Mouse (Mus musculus) erythroblast, embryonic 14.5 days (primary cell): ENCODE measurements around the gene Pxdc1. TPM values are rescaled to one million over a fixed set of nuclear protein-coding genes. Genes with fewer than 3 reads are reported as not detected.

Experiments used
- H3K27me3 ChIP-seq: 2 replicates; pipeline ENCODE4 v1.6.1; 2012; ENCODE audit warnings: inconsistent platforms; ENCODE audit not compliant: control insufficient read depth
- H3K36me3 ChIP-seq: 2 replicates; pipeline ENCODE4 v1.6.1; 2012; ENCODE audit warnings: mild to moderate bottlenecking, inconsistent platforms; ENCODE audit not compliant: control insufficient read depth
- H3K4me1 ChIP-seq: 2 replicates; pipeline ENCODE4 v1.6.1; 2012; ENCODE audit warnings: inconsistent platforms; ENCODE audit not compliant: control insufficient read depth
- H3K4me3 ChIP-seq: replicated peaks from 2 replicates; pipeline ENCODE3; 2012; ENCODE audit warnings: moderate library complexity, mild to moderate bottlenecking, inconsistent platforms
- H3K9me3 ChIP-seq: 2 replicates; pipeline ENCODE4 v1.6.1; 2012; ENCODE audit warnings: low read length, inconsistent platforms, mixed read lengths; ENCODE audit not compliant: control insufficient read depth
- GATA1 ChIP-seq: IDR thresholded peaks from 2 replicates; pipeline ENCODE4 v1.6.1; 2012; ENCODE audit warnings: low read length, inconsistent platforms, mixed read lengths
- TAL1 ChIP-seq: IDR thresholded peaks from 3 replicates; pipeline ENCODE4 v1.6.1; 2012; ENCODE audit warnings: low read length, inconsistent platforms, mixed read lengths
- polyA plus RNA-seq: library from polyadenylated mRNA; stranded (reverse); fragments of >175 nt; gene quantifications from 2 replicates; pipeline ENCODE4 v1.2.3, GENCODE M21; 2012

Gene Pxdc1
- polyA plus RNA-seq, 1 experiment, result 0.02 TPM

DNA sequence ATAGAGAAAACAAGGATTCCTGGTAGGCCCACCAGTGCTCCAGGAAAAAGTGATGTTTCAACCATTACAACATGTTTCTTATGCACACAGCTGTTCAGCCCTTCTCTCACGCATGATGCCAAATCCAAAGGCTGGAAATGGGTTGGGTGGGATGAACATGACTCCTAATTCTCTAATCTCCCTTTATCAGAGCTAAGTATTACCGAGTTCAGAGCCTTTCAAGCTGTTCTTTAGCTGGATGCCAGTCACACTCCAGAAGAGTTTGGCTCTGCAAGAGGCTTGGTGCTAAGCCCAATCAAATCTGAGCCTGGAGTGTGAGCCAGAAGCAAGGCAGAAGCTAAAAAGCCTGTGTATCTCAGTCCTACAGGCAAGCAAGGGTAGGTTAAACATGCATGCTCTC lies 40.9 kb downstream of the Pxdc1 start:
- no peaks in the 10 kb centered on the region for H3K9me3 ChIP-seq
- H3K36me3 ChIP-seq, result no peaks in the 10 kb centered on the region
- H3K27me3 ChIP-seq, result no peaks in the 10 kb centered on the region
- H3K4me1 ChIP-seq, result no peaks in the 10 kb centered on the region
- TF ChIP-seq TAL1 (no peak), GATA1 (no peak)
- H3K4me3 ChIP-seq, result no peak overlapping the region

DNA sequence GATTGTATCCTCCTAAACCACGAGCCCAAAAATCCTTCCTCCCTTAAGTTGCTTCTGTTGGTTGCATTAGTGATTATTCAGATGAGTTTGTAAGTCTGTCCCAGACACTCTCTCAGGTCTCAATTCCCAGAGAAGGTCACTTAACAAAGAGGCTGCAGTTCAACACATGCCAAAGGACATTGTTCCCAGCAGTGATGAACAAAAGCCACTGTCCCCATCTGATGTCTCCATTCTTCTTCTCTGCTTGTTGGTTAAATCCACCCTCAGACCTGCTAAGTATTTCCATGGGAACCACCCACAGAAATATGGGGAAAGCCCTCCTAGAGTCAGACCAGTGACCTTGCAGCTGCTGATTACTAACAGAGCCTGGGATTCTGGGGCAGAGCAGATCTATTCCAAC lies 43.6 kb downstream of the Pxdc1 start:
- Histone ChIP-seq H3K4me3 (no peak overlapping the region), H3K27me3 (no peaks in the 10 kb centered on the region), H3K9me3 (no peaks in the 10 kb centered on the region), H3K4me1 (no peaks in the 10 kb centered on the region), H3K36me3 (no peaks in the 10 kb centered on the region)
- TF ChIP-seq GATA1, result no peak
- no peak for TF ChIP-seq TAL1

DNA sequence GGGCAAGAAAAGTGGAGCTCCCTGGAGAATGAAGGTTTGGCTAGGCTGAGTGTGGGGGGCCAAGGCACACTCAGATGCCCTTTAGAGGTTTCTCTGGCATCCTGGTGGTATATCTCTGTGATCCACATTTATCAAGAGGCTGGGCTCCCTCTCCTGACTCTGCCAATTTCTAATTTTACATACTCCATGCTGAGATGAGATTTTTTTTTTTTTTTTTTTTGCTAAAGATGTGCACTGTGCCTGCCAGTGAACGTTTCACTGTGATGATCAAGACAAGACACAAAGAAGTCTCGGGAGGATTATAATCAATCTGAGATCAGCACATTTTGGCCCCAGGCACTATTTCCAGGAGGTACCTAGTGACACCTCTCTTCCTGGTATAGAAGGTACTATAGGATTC lies 46.2 kb downstream of the Pxdc1 start:
- TF ChIP-seq TAL1, result no peak
- Histone ChIP-seq H3K9me3 (no peaks in the 10 kb centered on the region), H3K27me3 (no peaks in the 10 kb centered on the region), H3K4me1 (no peaks in the 10 kb centered on the region), H3K4me3 (no peak overlapping the region), H3K36me3 (no peaks in the 10 kb centered on the region)

DNA sequence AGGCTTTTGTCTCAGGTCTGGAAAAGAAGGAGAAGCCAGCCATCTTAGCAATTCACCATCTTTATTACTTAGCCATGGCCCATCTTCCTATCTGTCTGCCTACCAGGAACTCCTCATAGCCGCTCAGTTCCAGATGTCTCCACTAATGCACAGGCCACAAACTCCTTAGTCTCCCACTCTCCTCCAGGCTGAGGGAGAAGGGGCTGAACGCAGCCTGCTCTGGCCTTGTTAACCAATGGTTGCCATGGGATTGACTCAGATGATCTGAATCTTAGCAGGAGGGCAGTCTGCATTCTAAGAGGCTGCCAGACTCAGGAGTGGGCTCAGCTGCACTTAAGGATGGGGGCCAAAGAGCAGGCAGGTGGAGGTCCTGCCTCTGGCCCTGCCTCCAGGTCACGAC lies 47.4 kb downstream of the Pxdc1 start:
- Histone ChIP-seq H3K4me1 (no peaks in the 10 kb centered on the region), H3K4me3 (no peak overlapping the region), H3K27me3 (no peaks in the 10 kb centered on the region), H3K36me3 (no peaks in the 10 kb centered on the region), H3K9me3 (no peaks in the 10 kb centered on the region)
- TF ChIP-seq GATA1, result no peak
- TF ChIP-seq TAL1, result no peak

DNA sequence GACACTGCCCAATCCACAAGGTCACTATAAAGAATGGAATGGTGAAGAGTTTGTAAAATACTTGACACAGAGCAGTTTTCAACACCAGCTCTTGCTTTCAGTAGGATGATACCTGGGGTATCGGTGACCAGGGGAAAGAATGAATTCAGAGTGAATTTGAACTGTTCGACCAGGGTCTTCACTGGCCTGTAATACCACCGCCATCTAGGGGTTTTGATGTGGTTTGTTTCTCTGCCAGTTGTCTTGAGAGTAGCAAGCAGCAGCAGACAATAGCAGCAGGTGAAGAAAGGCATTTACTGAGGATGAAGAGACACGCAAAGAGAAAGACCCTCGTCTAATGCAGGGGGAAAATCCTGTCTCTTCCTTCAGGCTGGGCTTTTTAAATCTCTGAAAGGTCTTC lies 48.1 kb downstream of the Pxdc1 start:
- no peaks in the 10 kb centered on the region for H3K36me3 ChIP-seq
- TF ChIP-seq GATA1 (no peak), TAL1 (no peak)
- no peak overlapping the region for H3K4me3 ChIP-seq
- H3K4me1 ChIP-seq, result no peaks in the 10 kb centered on the region
- no peaks in the 10 kb centered on the region for H3K27me3 ChIP-seq
- no peaks in the 10 kb centered on the region for H3K9me3 ChIP-seq

DNA sequence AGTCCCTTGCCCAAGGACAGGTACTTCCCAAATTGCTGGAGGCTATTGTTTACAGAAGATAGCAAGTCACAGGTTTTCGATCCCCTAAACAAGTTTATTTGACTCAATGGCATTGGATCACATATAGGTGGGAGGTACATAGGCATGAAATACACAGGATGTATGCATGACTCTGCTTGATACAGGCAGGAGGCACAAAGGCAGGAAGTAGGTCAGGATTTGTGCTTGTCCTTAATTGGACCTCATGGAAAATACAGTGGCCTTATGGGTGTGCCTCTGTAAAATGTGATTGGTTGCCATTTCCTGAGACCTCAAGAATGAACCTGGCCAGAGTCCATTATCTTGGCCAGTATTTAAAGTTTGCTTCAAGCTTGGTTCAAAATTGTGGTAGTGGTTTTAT lies 48.9 kb downstream of the Pxdc1 start:
- Histone ChIP-seq H3K36me3 (no peaks in the 10 kb centered on the region), H3K4me1 (no peaks in the 10 kb centered on the region), H3K4me3 (no peak overlapping the region), H3K27me3 (no peaks in the 10 kb centered on the region), H3K9me3 (no peaks in the 10 kb centered on the region)
- no peak for TF ChIP-seq TAL1
- no peak for TF ChIP-seq GATA1

DNA sequence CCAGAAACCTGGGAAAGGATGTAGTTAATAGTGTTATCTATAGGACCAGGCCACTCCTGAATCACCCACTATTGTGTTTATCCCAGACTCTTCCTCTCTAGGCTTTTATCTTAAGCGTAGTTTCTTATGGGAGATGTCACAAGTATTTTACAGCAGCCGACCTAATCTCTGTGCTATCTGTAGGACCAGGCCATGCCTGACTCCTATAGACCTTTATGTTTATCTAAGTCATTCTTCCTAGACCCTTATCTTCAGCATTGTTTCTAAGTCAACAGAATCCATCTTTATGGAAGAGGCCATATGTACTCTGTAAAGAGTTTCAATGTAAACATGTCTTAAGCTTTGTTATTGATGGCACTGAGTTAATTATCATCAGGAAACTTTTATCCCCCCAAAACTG lies 50.5 kb downstream of the Pxdc1 start:
- H3K27me3 ChIP-seq, result no peaks in the 10 kb centered on the region
- no peaks in the 10 kb centered on the region for H3K9me3 ChIP-seq
- no peaks in the 10 kb centered on the region for H3K4me1 ChIP-seq
- H3K36me3 ChIP-seq, result no peaks in the 10 kb centered on the region
- no peak for TF ChIP-seq TAL1
- TF ChIP-seq GATA1, result no peak
- no peak overlapping the region for H3K4me3 ChIP-seq

DNA sequence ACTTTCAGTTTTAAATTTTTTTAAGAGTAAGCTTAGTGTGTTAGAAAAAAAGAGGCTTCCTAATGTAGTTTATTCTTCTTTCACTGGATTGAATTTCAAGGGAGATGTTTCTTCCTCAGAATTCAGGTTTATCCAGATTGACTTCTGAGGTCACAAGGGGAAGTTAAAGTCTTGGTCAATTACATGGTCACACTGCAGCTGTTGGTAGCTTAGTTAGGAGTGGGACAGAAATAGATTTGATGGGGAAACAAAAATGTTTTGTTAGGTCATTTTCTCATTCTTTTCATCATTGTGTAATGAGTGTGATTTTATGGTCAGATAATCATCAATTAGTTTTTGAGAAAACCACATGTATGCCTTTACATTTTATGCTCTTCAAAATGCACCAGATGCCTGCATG lies 56.5 kb downstream of the Pxdc1 start:
- H3K9me3 ChIP-seq, result no peaks in the 10 kb centered on the region
- TF ChIP-seq TAL1, result no peak
- no peak for TF ChIP-seq GATA1
- H3K36me3 ChIP-seq, result no peaks in the 10 kb centered on the region
- H3K27me3 ChIP-seq, result no peaks in the 10 kb centered on the region
- H3K4me3 ChIP-seq, result no peak overlapping the region
- no peaks in the 10 kb centered on the region for H3K4me1 ChIP-seq

Other genes with a start within 250 kb of the Pxdc1 start
- not detected in 2 replicates for gene Fam50b, start 81.4 kb upstream of the Pxdc1 start, polyA plus RNA-seq
- 1.2 and 1.9 TPM in 2 replicates for gene Prpf4b, start 221.8 kb upstream of the Pxdc1 start, polyA plus RNA-seq